Mouse (Mus musculus): ENCODE results near the gene Ccdc85b. TPM values are rescaled to one million over a fixed set of nuclear protein-coding genes. Genes with fewer than 3 reads are reported as not detected.
"Not testable (repeated sequence)": the region's sequence is repeated elsewhere in the genome, so short reads cannot be mapped to it uniquely, and the experiment has no call there.

Gene Ccdc85b
- polyA plus RNA-seq, 1 experiment from 2014 or later = 6.9 TPM

DNA sequence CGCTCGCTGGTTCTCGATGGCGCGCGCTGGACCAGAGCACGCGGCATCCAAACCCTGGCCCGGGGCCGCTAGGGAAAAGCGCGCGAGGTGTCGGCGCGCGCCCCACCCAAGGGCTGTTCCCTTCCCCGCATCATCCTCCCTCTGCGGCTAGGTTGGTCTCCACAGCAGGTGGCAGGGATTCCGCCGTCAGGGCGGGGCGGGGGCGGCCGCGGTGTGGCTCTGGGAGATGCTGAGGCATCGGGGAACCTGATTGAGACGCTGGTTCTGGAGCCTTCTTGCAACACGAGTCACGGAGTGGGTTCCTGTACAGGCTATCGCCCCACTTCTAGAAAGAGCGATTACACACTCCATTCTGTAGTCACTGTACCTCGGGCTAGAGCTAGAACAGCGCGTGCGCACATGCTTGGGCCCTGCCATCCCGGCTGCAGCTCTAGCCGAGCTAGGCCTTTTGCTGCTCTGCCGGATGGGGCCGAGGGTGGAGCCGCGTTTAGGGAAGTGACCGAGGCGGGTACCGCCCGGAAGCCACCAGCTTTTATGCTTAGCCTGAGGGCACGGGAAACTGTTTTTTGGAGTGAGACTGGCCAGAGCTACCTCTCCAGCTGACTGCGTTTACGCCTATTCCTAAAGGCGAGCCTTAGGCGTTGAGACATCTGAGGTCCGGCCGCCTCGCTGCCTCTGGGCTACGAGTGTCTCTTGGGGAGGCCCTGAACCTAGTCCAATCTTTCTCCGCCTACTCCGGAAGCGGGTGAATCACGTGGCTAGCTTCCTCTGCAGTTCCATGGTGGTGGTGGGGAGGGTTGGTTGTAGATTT lies 33.4 kb upstream of the Ccdc85b start:
- WGBS = under 1% methylated on average over 55 of the region's 59 CpGs
- H3K36me3 ChIP-seq (ENCODE audit: control insufficient read depth, insufficient read depth, low read length) = peaks cover 10% of the 10 kb centered on the region; the same call in 1 of the 2 replicates
- H3K4me1 ChIP-seq (replicated peaks; ENCODE audit: control insufficient read depth, insufficient read depth, low read length) = peaks cover 8% of the 10 kb centered on the region
- peak overlapping the region; percentile 85 for H3K4me2 ChIP-seq (replicated peaks; ENCODE audit: low read depth, low read length)
- H3K9ac ChIP-seq (ENCODE audit: low read depth, low read length) = peak overlapping the region; percentile 97
- DNase-seq (ENCODE audit: low spot score) = peak; percentile 80
- ATAC-seq (ENCODE audit: low FRiP score) = peak; percentile 53
- H3K27ac ChIP-seq (ENCODE audit: low read depth, low read length) = peak overlapping the region; percentile 98
- H3K27me3 ChIP-seq (ENCODE audit: control insufficient read depth, insufficient read depth, low read length) = no peaks in the 10 kb centered on the region
- H3K4me3 ChIP-seq (ENCODE audit: low read depth, low read length) = peak overlapping the region; percentile 99
- no peaks in the 10 kb centered on the region for H3K9me3 ChIP-seq (ENCODE audit: control insufficient read depth, low read length)

DNA sequence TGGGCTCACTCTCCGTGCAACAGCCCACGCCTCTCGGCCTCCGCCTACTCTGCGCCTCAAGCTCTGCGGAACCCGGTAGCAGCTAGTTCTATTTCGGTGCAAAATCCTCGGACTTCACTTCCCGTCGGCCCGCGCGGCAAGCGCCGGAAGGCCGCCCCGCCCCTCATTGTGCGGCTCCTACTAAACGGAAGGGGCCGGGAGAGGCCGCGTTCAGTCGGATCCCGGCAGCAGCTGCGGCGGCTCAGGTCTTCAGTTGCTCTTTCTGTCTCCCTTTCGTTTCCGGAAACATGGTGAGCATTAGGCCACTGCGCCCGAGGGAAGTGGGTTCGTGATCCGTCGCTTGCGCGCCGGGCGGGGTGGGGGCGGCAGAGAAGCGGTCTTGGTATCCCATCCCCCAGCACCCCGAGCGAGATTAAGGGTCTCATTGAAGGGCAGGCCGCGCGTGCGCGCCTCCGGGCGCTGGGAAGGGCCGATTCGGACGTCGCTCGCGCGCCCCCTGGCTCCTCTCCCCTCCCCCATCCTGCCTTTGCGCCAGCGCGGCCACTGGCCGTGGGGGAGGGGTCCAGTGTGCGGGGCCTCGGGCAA lies 32.7 kb upstream of the Ccdc85b start, which contains the start of gene Cfl1:
TSS of gene Cfl1 (plus strand) at position 143 of the 585 bp plus-strand sequence.
- Histone ChIP-seq H3K9me3 (ENCODE audit: control insufficient read depth, low read length) (no peaks in the 10 kb centered on the region), H3K4me2 (replicated peaks; ENCODE audit: low read depth, low read length) (peak within 1 kb of the TSS; percentile 85), H3K4me1 (replicated peaks; ENCODE audit: control insufficient read depth, insufficient read depth, low read length) (peaks cover 8% of the 10 kb centered on the region), H3K27me3 (ENCODE audit: control insufficient read depth, insufficient read depth, low read length) (no peaks in the 10 kb centered on the region), H3K27ac (ENCODE audit: low read depth, low read length) (peak within 1 kb of the TSS; percentile 98), H3K36me3 (ENCODE audit: control insufficient read depth, insufficient read depth, low read length) (peaks cover 10% of the 10 kb centered on the region; the same call in 1 of the 2 replicates), H3K4me3 (ENCODE audit: low read depth, low read length) (peak within 1 kb of the TSS; percentile 99), H3K9ac (ENCODE audit: low read depth, low read length) (peak within 1 kb of the TSS; percentile 97)
- WGBS = under 1% methylated on average over 61 of the region's 62 CpGs
- peak; percentile 96 for DNase-seq (ENCODE audit: low spot score)
- peak; percentile 67 for ATAC-seq (ENCODE audit: low FRiP score)

DNA sequence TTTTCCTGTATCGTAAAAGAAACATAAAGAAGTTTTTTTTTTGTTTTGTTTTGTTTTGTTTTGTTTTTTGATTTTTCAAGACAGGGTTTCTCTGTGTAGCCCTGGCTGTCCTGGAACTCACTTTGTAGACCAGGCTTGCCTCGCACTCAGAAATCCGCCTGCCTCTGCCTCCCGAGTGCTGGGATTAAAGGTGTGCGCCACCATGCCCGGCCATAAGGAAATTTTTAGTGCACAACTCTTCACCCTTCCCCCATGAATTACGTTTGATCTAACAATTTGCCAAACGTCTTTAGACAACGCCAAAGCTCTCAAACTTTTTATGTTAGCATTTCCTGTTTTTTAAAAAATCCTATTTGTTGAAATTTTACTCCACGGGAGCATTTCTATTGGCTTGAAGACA lies 32.0 kb upstream of the Ccdc85b start:
- H3K4me2 ChIP-seq (replicated peaks; ENCODE audit: low read depth, low read length); H3K9ac ChIP-seq (ENCODE audit: low read depth, low read length); ATAC-seq (ENCODE audit: low FRiP score); H3K9me3 ChIP-seq (ENCODE audit: control insufficient read depth, low read length); H3K4me1 ChIP-seq (replicated peaks; ENCODE audit: control insufficient read depth, insufficient read depth, low read length); H3K27me3 ChIP-seq (ENCODE audit: control insufficient read depth, insufficient read depth, low read length); DNase-seq (ENCODE audit: low spot score): not testable (repeated sequence)
- Histone ChIP-seq H3K27ac (ENCODE audit: low read depth, low read length) (peak overlapping the region; percentile 98), H3K4me3 (ENCODE audit: low read depth, low read length) (peak overlapping the region; percentile 99), H3K36me3 (ENCODE audit: control insufficient read depth, insufficient read depth, low read length) (peaks cover 10% of the 10 kb centered on the region; the same call in 1 of the 2 replicates)
- WGBS = 54% methylated on average over 10 of the region's 10 CpGs

DNA sequence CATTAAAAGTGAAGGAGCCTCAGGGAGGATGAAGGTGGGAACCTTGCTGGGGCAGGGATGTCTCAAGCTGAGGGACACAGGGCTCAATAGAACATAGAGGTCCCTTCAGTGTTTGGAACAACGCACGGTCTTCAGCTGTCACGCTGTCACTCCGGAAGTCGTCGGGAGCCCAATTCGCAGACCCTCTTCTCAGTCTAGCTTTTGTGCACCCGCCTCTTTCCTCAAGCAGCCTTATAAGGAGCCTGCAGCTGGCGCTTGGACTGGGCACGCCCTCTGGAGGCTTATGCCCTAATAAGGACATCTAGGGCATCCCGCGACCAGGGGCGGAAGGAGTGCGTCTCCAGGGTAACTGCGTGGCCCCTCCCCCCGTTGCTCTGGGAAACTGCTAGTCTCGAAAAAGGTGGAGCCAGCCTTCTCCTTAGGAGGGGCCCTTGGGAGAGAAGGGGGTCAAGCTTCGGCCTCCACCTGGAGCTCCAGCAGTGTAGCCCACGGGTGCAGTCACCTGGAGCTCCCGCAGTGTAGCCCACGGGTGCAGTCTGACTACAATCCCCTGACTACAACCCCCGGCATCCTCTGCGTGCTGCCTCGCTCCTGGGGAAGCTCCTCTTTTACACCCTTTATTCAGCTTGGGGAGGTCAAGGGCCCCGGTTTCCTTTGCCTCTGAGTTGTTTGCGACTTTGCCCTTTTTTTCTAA lies 31.3 kb upstream of the Ccdc85b start:
- Histone ChIP-seq H3K4me2 (replicated peaks; ENCODE audit: low read depth, low read length) (peak overlapping the region; percentile 71), H3K4me3 (ENCODE audit: low read depth, low read length) (peak overlapping the region; percentile 53), H3K9me3 (ENCODE audit: control insufficient read depth, low read length) (no peaks in the 10 kb centered on the region), H3K4me1 (replicated peaks; ENCODE audit: control insufficient read depth, insufficient read depth, low read length) (peaks cover 8% of the 10 kb centered on the region), H3K27ac (ENCODE audit: low read depth, low read length) (peak overlapping the region; percentile 98), H3K9ac (ENCODE audit: low read depth, low read length) (peak overlapping the region; percentile 51), H3K27me3 (ENCODE audit: control insufficient read depth, insufficient read depth, low read length) (no peaks in the 10 kb centered on the region), H3K36me3 (ENCODE audit: control insufficient read depth, insufficient read depth, low read length) (peaks cover 10% of the 10 kb centered on the region; the same call in 1 of the 2 replicates)
- whole genome bisulfite sequencing = under 1% methylated on average over 26 of the region's 26 CpGs
- ATAC-seq (ENCODE audit: low FRiP score) (peak; percentile 83), DNase-seq (ENCODE audit: low spot score) (peak; percentile 98)

DNA sequence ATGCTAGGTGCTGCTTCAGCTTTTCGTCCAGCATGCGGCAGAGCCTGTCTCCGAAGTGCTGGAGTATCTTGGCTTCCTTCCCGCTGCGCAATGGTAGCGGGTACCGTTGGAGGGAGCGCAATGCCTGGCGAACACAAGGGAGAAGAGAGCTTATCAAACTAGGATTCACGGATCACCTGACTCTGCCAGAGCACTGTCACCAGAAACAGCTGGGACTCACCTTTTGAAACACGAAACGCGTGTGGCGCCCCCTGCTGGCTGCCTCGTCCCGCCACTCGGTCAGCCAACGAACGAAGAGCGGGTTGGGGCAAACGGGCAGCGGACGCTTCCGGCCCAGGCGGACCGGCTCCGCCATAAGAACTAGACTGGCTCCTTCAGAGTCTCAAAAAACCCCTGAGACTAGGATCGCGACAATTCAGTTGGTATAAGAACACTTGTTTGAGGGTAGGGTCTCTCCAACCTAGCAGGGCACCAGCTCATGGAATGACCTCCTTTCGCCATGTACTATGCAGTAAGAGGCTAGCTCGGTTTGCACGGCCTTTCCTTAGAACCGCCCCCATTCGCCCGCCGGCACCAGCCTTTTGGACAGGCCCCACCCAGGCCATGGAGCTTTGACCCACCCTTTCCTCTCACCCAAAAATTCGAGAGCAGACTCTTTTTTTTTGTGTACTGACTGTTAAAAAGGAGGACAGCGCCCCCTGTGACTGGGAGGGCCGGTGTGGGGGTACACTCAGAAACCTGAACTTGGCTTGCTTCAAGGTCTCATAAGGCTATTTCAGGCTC lies 30.3 kb upstream of the Ccdc85b start, which contains the start of gene Mus81:
TSS of gene Mus81 (minus strand) at position 635 of the 783 bp plus-strand sequence.
- DNase-seq (ENCODE audit: low spot score) (peak; percentile 96), ATAC-seq (ENCODE audit: low FRiP score) (peak; percentile 56)
- H3K4me2 ChIP-seq (replicated peaks; ENCODE audit: low read depth, low read length) = peak within 1 kb of the TSS; percentile 71
- H3K4me1 ChIP-seq (replicated peaks; ENCODE audit: control insufficient read depth, insufficient read depth, low read length) = peaks cover 8% of the 10 kb centered on the region
- under 1% methylated on average over 39 of the region's 39 CpGs for WGBS
- peaks cover 10% of the 10 kb centered on the region; the same call in 1 of the 2 replicates for H3K36me3 ChIP-seq (ENCODE audit: control insufficient read depth, insufficient read depth, low read length)
- H3K9ac ChIP-seq (ENCODE audit: low read depth, low read length) = peak within 1 kb of the TSS; percentile 61
- peak within 1 kb of the TSS; percentile 98 for H3K27ac ChIP-seq (ENCODE audit: low read depth, low read length)
- no peaks in the 10 kb centered on the region for H3K9me3 ChIP-seq (ENCODE audit: control insufficient read depth, low read length)
- no peaks in the 10 kb centered on the region for H3K27me3 ChIP-seq (ENCODE audit: control insufficient read depth, insufficient read depth, low read length)
- peak within 1 kb of the TSS; percentile 53 for H3K4me3 ChIP-seq (ENCODE audit: low read depth, low read length)

DNA sequence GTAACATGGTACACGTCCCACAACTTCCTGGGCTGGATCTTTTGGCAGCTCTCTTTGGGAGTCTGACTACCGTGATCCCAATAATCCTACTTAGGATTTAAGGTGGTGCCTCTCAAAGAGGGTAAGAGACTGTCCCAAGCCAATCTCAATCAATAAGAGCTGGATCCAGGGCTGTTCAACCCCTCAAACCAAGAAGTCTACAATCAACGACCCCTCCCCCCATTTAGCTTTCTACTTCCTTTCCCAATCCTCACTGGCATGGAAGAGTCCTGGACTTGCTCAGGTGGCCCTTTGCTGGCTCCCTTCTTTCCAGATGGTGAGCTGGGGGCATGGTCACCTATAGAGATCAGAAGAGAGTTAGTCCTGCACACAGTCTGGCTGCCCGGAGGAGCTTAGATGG lies 29.1 kb upstream of the Ccdc85b start:
- Histone ChIP-seq H3K9me3 (ENCODE audit: control insufficient read depth, low read length) (no peaks in the 10 kb centered on the region), H3K4me1 (replicated peaks; ENCODE audit: control insufficient read depth, insufficient read depth, low read length) (peaks cover 6% of the 10 kb centered on the region), H3K4me2 (replicated peaks; ENCODE audit: low read depth, low read length) (no peak overlapping the region), H3K36me3 (ENCODE audit: control insufficient read depth, insufficient read depth, low read length) (0 out of 2 replicates have a peak, but pooled peaks cover 5% of the 10 kb centered on the region), H3K27me3 (ENCODE audit: control insufficient read depth, insufficient read depth, low read length) (no peaks in the 10 kb centered on the region), H3K27ac (ENCODE audit: low read depth, low read length) (no peak overlapping the region), H3K4me3 (ENCODE audit: low read depth, low read length) (no peak overlapping the region; the same call in 1 of the 2 replicates), H3K9ac (ENCODE audit: low read depth, low read length) (no peak overlapping the region; the same call in 1 of the 2 replicates)
- WGBS = 92% methylated on average over 4 of the region's 4 CpGs
- DNase-seq (ENCODE audit: low spot score) (no peak), ATAC-seq (ENCODE audit: low FRiP score) (no peak)

DNA sequence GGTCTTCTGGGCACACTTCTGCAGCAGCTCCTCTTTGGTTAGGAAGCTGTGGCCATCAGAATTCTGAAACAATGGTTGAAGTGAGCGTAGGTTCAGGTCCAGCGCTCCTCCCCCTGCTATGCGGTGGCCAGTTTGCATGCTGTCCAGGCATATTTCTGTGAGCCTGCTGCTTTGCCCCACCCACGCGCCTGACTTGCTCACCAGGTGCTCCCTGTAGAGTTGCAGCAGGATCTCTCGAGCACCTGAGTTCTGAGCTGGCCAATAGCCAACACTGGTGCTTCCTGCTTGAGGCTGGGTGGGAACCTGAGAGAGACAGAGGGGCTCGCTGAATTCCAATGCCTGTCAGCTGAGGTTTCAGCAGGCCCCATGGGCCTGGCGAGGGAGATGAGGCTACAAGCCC lies 28.6 kb upstream of the Ccdc85b start:
- H3K9ac ChIP-seq (ENCODE audit: low read depth, low read length) = no peak overlapping the region
- H3K9me3 ChIP-seq (ENCODE audit: control insufficient read depth, low read length) = no peaks in the 10 kb centered on the region
- ATAC-seq (ENCODE audit: low FRiP score) = no peak

DNA sequence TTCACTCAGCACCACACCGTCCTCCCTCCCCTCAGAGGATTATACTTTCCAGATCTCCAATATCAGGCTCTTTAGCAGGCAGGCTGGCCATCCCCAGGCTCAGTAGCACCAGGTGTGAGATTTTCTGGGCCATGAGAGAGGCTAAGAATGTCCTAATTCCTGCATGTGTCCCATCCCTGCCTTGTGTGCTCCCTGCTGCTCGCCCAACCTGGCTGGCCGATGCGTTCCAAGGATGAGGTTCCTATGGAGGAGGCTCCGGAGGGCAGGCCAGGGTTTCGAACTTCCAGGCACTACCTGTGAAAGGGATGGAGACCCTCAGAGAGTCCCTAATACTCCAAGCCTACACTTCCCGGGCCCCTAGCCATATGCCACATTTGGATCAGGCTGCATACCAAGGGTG lies 28.1 kb upstream of the Ccdc85b start:
- no peaks in the 10 kb centered on the region for H3K9me3 ChIP-seq (ENCODE audit: control insufficient read depth, low read length)
- H3K4me2 ChIP-seq (replicated peaks; ENCODE audit: low read depth, low read length) = no peak overlapping the region
- H3K4me1 ChIP-seq (replicated peaks; ENCODE audit: control insufficient read depth, insufficient read depth, low read length) = peaks cover 6% of the 10 kb centered on the region; the same call in 1 of the 2 replicates
- DNase-seq (ENCODE audit: low spot score) = no peak
- no peak overlapping the region for H3K9ac ChIP-seq (ENCODE audit: low read depth, low read length)
- H3K27me3 ChIP-seq (ENCODE audit: control insufficient read depth, insufficient read depth, low read length) = no peaks in the 10 kb centered on the region
- 92% methylated on average over 7 of the region's 7 CpGs for WGBS
- H3K4me3 ChIP-seq (ENCODE audit: low read depth, low read length) = no peak overlapping the region
- no peak for ATAC-seq (ENCODE audit: low FRiP score)
- H3K27ac ChIP-seq (ENCODE audit: low read depth, low read length) = no peak overlapping the region
- 0 out of 2 replicates have a peak, but pooled peaks cover 5% of the 10 kb centered on the region for H3K36me3 ChIP-seq (ENCODE audit: control insufficient read depth, insufficient read depth, low read length)

More for the DNA sequence above, 28.6 kb upstream of the Ccdc85b start:
- DNase-seq (ENCODE audit: low spot score) = no peak
- Histone ChIP-seq H3K27ac (ENCODE audit: low read depth, low read length) (no peak overlapping the region), H3K4me1 (replicated peaks; ENCODE audit: control insufficient read depth, insufficient read depth, low read length) (peaks cover 6% of the 10 kb centered on the region; the same call in 1 of the 2 replicates), H3K36me3 (ENCODE audit: control insufficient read depth, insufficient read depth, low read length) (0 out of 2 replicates have a peak, but pooled peaks cover 5% of the 10 kb centered on the region), H3K4me2 (replicated peaks; ENCODE audit: low read depth, low read length) (no peak overlapping the region), H3K4me3 (ENCODE audit: low read depth, low read length) (no peak overlapping the region), H3K27me3 (ENCODE audit: control insufficient read depth, insufficient read depth, low read length) (no peaks in the 10 kb centered on the region)
- 89% methylated on average over 8 of the region's 8 CpGs for WGBS
